Mouse (Mus musculus): ENCODE measurements around the gene Smim24.
A peak's percentile ranks its signal among the peaks of the same experiment; 100 is the strongest.

The Smim24 gene

DNA sequence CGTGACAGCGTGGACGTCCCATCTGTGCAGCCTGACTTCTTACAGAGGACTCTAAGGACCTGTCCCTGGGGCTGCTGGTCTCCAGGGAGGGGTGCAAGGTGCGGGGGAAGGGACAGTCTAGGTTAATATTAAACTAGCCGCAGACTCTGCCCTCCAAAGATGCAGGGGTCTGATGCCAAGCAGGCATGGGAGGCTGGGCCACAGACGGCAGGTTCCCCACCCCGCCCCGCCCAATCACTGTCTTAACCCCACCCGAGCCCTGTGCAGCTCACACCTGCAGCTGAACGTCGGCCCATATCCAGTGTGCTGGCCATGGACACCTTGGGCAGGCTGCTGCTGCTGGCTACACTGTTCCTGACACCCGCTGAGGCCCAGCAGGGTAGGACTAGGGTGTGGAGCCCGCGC is at the start of gene Smim24:
Gene Smim24 (plus strand): TSS at position 271 of the 405 bp plus-strand sequence.
- peak; percentile 75 for DNase-seq

- DNase-seq, result no peak
These were observed 48.3 kb upstream of the Smim24 start for GRCm38 (mm10) chr10:81344421-81345161.

DNA sequence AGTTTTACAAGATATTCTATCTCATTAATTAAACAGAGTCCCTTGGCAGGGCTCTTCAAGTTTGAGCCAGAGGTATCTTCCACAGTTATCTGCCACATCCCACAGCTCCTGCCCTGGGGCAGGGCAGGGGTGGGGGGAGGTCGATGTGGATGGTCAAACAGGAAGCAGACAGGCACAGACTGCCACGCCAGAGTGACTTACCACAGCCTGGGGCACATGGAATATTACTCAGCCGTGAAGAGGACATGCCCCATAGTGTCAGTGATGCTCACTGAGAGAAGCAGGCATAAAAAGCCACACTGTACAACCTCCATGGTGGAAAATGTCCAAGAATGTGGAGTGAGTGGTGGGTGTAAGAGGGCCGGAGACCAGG is 47.7 kb upstream of the Smim24 start:
- DNase-seq, result no peak

GRCm38 (mm10) chr10:81346453-81347067 is 46.3 kb upstream of the Smim24 start:
- peak; percentile 80 for DNase-seq

DNA sequence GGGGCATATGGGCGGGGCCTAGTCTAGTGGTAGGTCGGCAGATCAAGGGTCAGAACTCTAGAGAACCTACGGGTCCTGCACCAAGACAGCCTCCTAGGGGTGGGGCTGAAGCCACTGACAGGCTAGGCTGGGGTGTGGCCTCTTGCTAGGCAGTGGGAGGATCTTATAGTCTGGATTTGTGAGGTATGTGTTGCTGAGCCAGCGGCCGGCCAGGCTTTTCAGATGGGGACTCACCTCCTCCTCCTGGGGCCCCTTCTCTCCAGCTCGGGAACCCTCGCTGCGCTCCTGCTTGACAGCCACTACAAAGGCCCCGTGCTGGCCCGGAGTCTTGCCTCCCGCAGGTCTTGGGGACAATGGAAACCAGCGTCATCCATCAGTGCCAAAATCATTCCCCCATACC is 43.7 kb upstream of the Smim24 start:
- peak; percentile 63 for DNase-seq

DNA sequence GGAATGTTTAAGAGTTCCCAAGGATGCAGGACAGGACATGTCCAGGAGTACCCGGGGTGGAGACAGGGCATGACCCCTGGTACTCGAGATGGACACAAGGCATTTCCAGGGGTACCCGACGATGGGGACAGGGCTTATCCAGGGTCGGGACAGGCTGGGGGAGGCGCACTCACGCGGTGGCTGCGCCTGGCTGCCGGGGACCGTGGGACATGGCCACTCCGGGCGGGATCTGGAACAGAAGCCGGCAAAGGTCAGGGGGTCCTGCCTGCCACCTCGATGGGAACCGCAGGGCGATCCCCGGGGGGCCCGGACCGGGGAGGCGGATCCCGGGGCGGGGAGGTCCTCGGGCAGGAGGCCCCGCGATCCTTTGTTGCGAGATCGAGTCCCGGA is 42.9 kb upstream of the Smim24 start:
- DNase-seq, result no peak

DNA sequence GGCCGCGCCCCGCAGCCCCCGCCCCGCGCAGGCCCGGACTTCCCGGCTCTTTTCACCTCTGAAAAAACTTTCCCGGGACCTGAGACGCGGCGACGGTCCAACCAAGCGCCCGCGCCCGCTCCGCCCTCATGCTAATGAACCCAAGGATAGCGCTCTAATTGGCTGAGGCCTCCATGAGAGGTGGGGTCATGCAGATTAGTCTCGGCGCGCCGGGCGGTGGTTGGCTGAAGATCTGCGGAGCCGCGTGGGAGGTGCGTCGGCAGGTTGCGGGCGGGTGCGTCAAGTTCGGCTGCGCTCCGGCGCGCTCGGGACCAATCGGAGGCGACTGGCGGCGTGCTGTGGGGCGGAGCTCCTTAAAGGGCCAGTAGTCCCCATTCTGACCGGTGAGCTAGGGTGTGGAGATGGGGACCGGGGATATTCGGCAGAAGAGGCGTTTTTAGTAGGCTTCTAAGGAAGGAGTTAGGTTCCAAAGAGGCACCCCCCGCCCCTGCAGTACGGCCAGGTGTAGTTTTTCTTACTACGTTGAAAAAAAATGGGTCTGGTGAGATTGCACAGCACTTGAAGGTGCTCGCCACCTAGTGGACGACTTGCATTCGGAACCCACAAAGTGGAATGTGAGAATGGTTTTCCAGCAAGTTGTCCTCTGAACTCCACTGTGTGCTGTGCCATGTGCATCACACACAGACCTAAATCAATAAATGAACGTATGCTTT is 42.3 kb upstream of the Smim24 start, which contains the start of gene Hmg20b:
Gene Hmg20b (minus strand): TSS at position 130 of the 713 bp plus-strand sequence.
- peak; percentile 99 for DNase-seq

DNA sequence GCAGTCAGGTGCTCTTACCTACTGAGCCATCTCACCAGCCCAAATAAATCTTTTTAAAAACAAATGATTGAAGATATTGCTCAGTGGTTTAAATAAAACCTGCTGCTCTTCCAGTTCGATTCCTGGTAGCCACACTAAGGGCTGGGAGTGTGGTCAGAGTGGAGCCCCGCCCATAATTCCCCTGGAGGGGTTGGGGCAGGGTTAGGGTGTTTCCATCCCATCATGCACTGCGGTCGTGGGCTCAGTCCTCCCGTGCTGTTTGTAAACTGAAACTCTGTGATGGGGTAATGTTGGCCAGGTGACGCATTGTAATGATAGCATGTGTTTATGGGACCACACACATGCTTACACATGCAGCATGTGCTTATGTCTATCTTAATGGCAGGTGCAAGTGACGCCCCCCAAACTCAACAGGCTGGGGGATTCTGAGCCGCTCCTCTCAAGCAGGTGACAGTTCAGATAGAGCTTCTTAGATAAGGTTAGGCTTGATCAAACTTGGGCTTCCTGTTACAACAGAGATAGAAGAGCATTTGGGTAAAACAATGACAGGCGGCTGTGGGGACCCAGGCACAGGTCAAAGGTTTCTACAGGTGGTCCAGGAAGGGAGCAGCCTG is 41.1 kb upstream of the Smim24 start:
- no peak for DNase-seq

GRCm38 (mm10) chr10:81354738-81355477 is 37.9 kb upstream of the Smim24 start:
- no peak for DNase-seq

GRCm38 (mm10) chr10:81355533-81355932 is 37.3 kb upstream of the Smim24 start:
- DNase-seq, result no peak

DNA sequence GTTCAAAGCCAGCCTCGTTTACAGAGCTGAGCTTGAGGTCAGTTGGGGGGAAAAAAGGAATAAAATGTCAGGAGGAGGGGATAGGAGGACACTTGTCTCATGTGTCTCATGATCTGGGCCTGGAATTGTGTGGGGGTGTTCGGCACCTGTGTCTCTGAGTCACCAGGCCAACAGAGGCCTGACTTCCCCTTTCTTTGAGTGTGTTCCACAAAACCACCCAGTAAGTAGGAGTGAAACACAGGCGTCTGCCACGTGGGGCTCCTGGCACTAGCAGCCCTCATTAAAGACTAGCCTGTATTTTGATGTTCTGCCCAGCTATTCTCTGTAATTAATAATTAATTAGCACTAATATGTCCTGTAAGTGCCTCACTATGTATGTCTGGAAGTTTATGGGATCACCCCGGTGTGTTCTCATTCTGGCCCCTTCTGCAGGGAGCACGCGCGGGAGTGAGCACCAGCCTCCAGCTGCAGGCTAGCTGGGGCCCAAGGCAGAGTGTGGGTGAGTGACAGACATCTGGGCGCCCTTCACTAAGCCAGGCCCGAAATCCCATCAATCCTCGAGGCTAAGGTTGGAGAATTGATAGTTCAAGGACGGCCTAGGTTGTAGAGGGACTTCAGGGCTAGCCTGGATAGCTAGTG is 36.4 kb upstream of the Smim24 start:
- DNase-seq, result peak; percentile 40

- DNase-seq, result peak; percentile 93
These were observed 35.6 kb upstream of the Smim24 start, which contains the start of gene Mfsd12 for GRCm38 (mm10) chr10:81356991-81357844. Mfsd12 (plus strand) TSS chr10:81357491.

DNA sequence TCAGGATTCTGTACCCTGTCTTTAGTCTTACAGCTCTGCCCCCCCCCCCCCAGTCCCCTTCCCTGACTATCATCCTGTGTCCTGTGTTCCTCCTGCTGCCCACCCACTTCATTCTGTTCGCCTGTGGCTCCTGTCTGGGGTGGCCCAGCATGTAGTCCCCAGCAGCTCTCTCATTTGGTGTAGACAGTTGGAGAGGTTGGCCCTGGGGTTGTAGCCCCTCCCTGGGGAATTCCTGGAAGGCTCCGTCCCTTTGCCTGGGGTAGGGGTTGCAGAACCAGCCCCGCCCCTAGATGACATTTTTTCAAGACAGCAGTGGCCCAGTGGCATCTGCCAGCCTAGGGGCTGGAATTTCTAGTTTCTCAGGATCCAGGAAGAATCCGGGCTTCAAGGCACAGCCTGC is 34.6 kb upstream of the Smim24 start:
- no peak for DNase-seq

- peak; percentile 42 for DNase-seq
These were observed 34.0 kb upstream of the Smim24 start for GRCm38 (mm10) chr10:81358841-81359240.

DNA sequence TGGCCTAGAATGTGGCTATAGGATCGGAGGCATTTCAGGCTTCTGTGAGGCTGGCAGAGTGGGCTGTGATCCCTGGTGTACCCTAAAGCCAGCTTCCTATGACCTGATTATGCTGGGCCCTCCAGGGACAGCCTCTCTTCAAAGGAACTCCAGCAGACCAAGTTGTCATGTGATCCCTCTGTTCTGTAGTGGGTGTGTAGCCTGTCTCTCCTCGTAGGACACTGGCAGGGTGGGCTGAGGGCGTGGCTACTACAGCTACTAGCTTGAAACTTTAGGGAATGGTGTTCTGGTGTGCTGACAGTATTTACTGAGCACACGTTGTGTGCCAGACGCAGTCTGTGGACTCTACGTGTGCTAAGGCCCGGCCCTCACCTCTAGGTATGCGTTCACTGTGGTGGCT is 32.1 kb upstream of the Smim24 start:
- no peak for DNase-seq

DNA sequence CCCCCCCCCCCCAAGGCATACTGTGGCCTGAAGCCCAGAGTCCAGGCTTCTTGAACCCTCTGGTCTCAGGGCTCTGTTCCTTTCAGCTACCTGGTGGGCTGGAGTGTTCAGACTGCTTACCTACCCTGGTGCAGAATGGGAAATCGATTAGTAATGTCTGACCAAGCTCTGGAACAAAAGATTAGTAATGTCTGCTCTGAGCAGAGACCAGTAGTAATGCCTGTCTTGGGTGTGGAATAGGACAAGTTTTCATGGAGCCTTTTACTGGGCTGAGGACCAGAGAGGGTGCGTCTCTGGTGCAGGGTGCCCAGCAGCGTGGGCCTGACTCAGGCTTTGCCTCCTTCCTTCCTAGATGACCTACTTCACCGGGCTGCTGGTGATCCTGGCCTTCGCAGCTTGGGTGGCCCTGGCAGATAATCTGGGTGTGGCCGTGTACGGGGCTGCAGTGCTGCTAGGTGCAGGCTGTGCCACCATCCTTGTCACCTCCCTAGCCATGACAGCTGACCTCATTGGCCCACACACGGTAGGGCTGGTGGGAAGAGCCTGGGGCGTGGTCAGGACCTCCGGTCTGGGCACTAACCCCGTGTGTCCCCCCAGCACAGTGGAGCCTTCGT is 30.4 kb upstream of the Smim24 start:
- DNase-seq, result no peak

- no peak for DNase-seq
These were observed 29.2 kb upstream of the Smim24 start for GRCm38 (mm10) chr10:81363436-81364346.

GRCm38 (mm10) chr10:81364666-81365065 is 28.2 kb upstream of the Smim24 start:
- no peak for DNase-seq

DNA sequence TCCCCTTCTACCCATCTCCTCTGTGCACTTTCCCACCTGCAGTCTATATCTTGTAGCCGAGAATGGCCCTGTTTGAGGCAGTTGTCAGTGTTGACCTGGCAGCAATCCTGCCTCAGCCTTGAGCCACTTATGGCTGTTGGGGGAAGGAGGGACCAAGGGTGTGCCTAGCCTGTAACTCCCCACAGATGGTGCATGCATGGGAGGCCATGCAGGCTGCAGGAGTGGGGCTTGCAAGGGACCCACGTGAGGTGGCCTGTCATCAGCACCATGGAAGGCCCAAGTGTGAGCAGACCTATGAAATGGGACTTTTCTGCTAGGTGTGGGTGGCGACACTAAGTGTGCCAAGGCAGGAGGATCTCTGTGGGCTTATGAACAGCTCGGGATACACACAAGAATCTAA is 27.8 kb upstream of the Smim24 start:
- no peak for DNase-seq

Data from kidney, adult 18-20 months (tissue).